Mouse (Mus musculus): ENCODE results near the gene Vash2. TPM values are rescaled to one million over a fixed set of nuclear protein-coding genes. Genes with fewer than 3 reads are reported as not detected.

The Vash2 gene
- total and polyA plus RNA-seq, 2 experiments from 2014 or later, result 46.1 to 48.8 TPM

DNA sequence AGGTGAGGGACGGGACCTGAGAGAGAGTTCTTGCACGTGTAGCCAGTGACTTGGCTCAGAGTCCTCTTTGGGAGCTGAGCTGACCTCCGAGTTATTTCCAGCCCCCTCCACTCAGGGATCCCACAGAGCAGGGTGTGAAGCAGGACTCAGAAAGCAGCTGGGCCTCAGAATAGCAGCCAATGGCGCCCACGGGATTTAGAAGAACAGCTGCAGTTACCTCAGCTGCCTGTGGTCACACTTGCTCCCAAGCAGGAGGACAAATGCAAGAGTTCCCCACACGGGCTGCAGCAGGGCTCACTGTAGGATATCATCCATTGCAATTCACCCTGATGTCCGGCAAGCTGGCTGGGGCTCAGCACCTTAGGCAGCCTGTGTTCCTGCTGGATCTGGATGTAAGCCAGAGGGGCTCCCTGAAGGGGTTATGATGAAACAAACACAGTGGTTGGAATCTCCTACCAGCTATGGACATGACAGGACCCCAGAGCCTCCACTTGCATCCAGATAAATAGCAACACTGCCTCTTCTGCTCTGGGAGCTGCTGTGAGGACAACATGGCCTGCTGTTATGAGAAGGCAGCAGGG, 6.4 kb downstream of the Vash2 start:
- 61% methylated on average over 7 of the region's 7 CpGs for WGBS
- no peak for TF ChIP-seq CTCF (IDR thresholded peaks at IDR 0.05)
- ATAC-seq (ENCODE audit: low FRiP score) (no peak), DNase-seq (ENCODE audit: low spot score) (peak; percentile 32)
- no peak overlapping the region for H3K4me2 ChIP-seq (ENCODE audit: low read depth, low read length, poor library complexity, severe bottlenecking)
- no peak overlapping the region for H3K4me3 ChIP-seq (ENCODE audit: low read depth, low read length)
- H3K4me1 ChIP-seq (ENCODE audit: insufficient read depth, low read length), result peaks cover 15% of the 10 kb centered on the region; the same call in 1 of the 2 replicates
- no peak overlapping the region for H3K27ac ChIP-seq (ENCODE audit: low read depth, low read length)
- H3K9me3 ChIP-seq (ENCODE audit: low read length), result no peaks in the 10 kb centered on the region
- H3K27me3 ChIP-seq (ENCODE audit: insufficient read depth, low read length), result no peaks in the 10 kb centered on the region
- peaks cover 31% of the 10 kb centered on the region for H3K36me3 ChIP-seq (ENCODE audit: insufficient read depth, low read length)
- no peak overlapping the region for H3K9ac ChIP-seq (replicated peaks; ENCODE audit: low read length, poor library complexity, severe bottlenecking)

DNA sequence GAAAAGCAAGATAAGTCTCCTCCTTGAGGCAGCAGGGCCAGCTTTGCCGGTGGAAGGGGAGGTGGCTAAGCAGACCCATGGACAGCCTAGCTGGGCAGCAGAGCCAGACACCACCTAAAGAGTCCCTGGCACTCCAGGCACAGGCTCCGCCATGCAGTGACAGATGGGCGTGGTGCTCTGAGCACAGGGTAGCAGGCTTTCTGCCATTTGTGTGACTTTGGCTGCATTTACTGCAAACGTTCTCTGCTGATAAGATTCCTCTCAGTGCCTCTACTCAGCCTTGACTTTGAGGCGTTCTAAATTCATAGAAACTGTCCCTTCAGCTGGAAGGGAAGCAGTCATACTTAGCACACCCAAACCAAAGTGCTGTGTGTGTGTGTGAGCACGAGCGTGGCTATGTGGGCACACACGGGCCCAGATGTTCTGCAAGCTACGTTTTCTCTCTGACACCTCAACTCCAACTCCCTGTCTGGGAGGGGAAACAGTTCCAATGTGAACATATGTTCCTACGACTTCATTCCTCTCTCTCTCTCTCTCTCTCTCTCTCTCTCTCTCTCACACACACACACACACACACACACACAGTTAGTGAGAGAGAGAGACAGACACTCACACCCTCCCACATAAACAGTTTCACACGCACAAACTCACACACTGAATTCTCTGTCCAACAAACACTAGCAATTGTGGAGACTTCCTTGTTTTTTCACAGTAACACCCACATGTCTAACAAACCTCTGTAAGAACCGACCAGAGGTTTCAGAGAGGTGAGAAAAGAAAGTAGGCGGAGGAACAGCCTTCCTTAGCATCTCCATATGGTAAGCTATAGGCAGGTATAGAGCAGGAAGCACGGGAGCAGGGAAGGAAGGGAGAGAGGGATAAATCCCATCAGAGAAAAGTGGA, 7.1 kb downstream of the Vash2 start:
- peaks cover 10% of the 10 kb centered on the region; the same call in 1 of the 2 replicates for H3K4me1 ChIP-seq (ENCODE audit: insufficient read depth, low read length)
- H3K27ac ChIP-seq (ENCODE audit: low read depth, low read length), result no peak overlapping the region
- no peak overlapping the region for H3K9ac ChIP-seq (replicated peaks; ENCODE audit: low read length, poor library complexity, severe bottlenecking)
- H3K36me3 ChIP-seq (ENCODE audit: insufficient read depth, low read length), result peaks cover 35% of the 10 kb centered on the region
- DNase-seq (ENCODE audit: low spot score), result peak; percentile 36
- no peak overlapping the region for H3K4me2 ChIP-seq (ENCODE audit: low read depth, low read length, poor library complexity, severe bottlenecking)
- no peak for TF ChIP-seq CTCF (IDR thresholded peaks at IDR 0.05)
- WGBS, result 87% methylated on average over 14 of the region's 14 CpGs
- no peak overlapping the region for H3K4me3 ChIP-seq (ENCODE audit: low read depth, low read length)
- no peaks in the 10 kb centered on the region for H3K27me3 ChIP-seq (ENCODE audit: insufficient read depth, low read length)
- ATAC-seq (ENCODE audit: low FRiP score), result no peak
- H3K9me3 ChIP-seq (ENCODE audit: low read length), result no peaks in the 10 kb centered on the region

DNA sequence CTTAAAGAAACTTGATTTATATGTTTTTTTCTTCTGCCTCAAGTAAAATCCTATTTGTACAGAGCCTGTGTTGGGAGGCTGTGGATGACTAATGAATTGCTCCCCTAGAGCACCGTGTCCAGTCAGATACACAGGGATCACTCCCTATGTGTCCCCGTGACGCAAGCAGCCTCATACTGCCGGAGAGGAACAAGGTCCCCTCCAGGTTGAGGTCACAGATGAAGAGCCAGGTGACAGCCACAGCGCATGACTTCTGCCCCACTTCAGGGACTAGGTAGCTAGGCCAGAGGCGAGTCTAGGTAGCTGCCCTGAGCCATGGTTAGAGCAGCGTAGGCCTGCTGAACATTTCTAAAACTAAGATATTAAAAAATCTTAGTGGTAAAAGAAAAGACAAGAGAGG, 11.1 kb downstream of the Vash2 start:
- Histone ChIP-seq H3K4me2 (ENCODE audit: low read depth, low read length, poor library complexity, severe bottlenecking) (no peak overlapping the region), H3K4me1 (ENCODE audit: insufficient read depth, low read length) (no peaks in the 10 kb centered on the region), H3K9ac (replicated peaks; ENCODE audit: low read length, poor library complexity, severe bottlenecking) (no peak overlapping the region), H3K9me3 (ENCODE audit: low read length) (no peaks in the 10 kb centered on the region), H3K27me3 (ENCODE audit: insufficient read depth, low read length) (no peaks in the 10 kb centered on the region), H3K4me3 (ENCODE audit: low read depth, low read length) (no peak overlapping the region), H3K36me3 (ENCODE audit: insufficient read depth, low read length) (peaks cover 47% of the 10 kb centered on the region), H3K27ac (ENCODE audit: low read depth, low read length) (no peak overlapping the region)
- no peak for DNase-seq (ENCODE audit: low spot score)
- TF ChIP-seq CTCF (IDR thresholded peaks at IDR 0.05), result no peak
- no peak for ATAC-seq (ENCODE audit: low FRiP score)
- 94% methylated on average over 7 of the region's 7 CpGs for WGBS

DNA sequence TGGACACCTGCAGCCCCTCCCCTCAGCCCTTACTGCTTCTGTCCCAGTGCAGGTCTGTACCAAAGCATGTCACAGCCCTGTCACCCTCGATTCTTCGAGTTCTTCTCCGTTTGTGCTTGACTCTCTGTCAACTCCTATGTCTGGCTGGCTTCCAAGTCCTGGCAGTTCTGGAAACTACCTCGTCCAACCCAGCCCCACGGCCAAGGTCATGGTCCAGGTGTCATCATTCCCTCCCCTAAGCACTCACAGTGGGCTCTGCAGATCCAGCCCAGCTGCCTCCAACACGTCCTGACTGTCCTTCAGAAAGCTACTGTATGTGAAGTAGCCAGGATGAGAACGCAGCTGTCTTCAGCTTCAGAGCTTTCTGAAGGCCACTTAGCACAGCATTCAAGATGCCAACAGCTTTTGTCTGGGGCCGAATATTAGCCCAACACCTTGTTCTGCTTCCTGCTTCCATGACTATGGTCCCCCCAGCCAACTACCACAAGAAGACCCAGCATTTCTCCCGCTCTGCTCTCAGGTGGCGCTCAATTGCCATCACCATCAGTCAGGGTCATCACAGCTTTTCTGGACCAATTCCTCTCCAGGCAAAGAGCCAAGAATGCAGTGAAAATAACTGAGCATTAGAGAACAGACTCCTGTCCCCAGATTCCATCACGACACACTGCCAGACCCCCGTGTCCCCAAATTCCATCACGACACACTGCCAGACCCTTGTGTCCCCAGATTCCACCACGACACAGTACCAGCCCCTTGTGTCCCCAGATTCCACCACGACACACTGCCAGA, 13.9 kb downstream of the Vash2 start:
- DNase-seq (ENCODE audit: low spot score) (peak; percentile 46), ATAC-seq (ENCODE audit: low FRiP score) (no peak)
- WGBS, result 81% methylated on average over 15 of the region's 15 CpGs
- H3K9me3 ChIP-seq (ENCODE audit: low read length), result no peaks in the 10 kb centered on the region
- no peak overlapping the region for H3K4me3 ChIP-seq (ENCODE audit: low read depth, low read length)
- no peaks in the 10 kb centered on the region for H3K27me3 ChIP-seq (ENCODE audit: insufficient read depth, low read length)
- no peak overlapping the region for H3K27ac ChIP-seq (ENCODE audit: low read depth, low read length)
- no peaks in the 10 kb centered on the region for H3K4me1 ChIP-seq (ENCODE audit: insufficient read depth, low read length)
- H3K9ac ChIP-seq (replicated peaks; ENCODE audit: low read length, poor library complexity, severe bottlenecking), result no peak overlapping the region
- H3K4me2 ChIP-seq (ENCODE audit: low read depth, low read length, poor library complexity, severe bottlenecking), result no peak overlapping the region
- no peak for TF ChIP-seq CTCF (IDR thresholded peaks at IDR 0.05)
- peaks cover 59% of the 10 kb centered on the region for H3K36me3 ChIP-seq (ENCODE audit: insufficient read depth, low read length)

DNA sequence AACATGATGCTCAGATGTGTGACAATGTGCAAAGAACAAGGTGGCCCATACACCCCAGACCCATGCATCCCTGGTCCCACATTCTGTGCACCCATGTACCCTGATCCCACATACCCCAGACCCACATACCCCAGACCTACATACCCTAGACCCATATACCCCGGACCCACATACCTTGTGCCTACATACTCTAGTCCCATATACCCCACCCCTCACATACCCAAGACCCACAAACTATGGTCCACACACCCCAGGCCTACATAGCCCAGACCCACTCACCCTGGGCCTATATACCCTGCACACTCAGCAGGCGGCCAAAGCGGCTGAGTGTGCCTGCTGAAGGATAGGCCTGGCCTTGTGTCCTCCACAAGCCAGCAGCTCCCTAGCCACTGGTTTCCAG, 16.3 kb downstream of the Vash2 start:
- no peak for TF ChIP-seq CTCF (IDR thresholded peaks at IDR 0.05)
- no peaks in the 10 kb centered on the region for H3K27me3 ChIP-seq (ENCODE audit: insufficient read depth, low read length)
- no peaks in the 10 kb centered on the region for H3K4me1 ChIP-seq (ENCODE audit: insufficient read depth, low read length)
- H3K4me2 ChIP-seq (ENCODE audit: low read depth, low read length, poor library complexity, severe bottlenecking), result no peak overlapping the region
- H3K9ac ChIP-seq (replicated peaks; ENCODE audit: low read length, poor library complexity, severe bottlenecking), result no peak overlapping the region
- no peak overlapping the region for H3K4me3 ChIP-seq (ENCODE audit: low read depth, low read length)
- peaks cover 67% of the 10 kb centered on the region for H3K36me3 ChIP-seq (ENCODE audit: insufficient read depth, low read length)
- DNase-seq (ENCODE audit: low spot score) (no peak), ATAC-seq (ENCODE audit: low FRiP score) (no peak)
- WGBS, result 88% methylated on average over 3 of the region's 3 CpGs
- H3K27ac ChIP-seq (ENCODE audit: low read depth, low read length), result no peak overlapping the region
- H3K9me3 ChIP-seq (ENCODE audit: low read length), result no peaks in the 10 kb centered on the region
